Mouse (Mus musculus): ENCODE measurements around the gene Spats1. TPM values are rescaled to one million over a fixed set of nuclear protein-coding genes. Genes with fewer than 3 reads are reported as not detected.

Gene Spats1
- total and polyA plus RNA-seq, 3 experiments: 2.5 to 2.7 (median 2.5) TPM

- Histone ChIP-seq H3K27me3 (replicated peaks) (no peaks in the 10 kb centered on the region), H3K4me2 (ENCODE audit: insufficient read depth, low read depth, poor library complexity, severe bottlenecking) (no peak overlapping the region), H3K4me3 (replicated peaks in 1 of 3; ENCODE audit: low read depth in 2 of 3, low read length in 2 of 3, poor library complexity in 1 of 3) (no peak overlapping the region), H3K79me2 (replicated peaks; ENCODE audit: control insufficient read depth, extremely low read depth, insufficient read depth, poor library complexity, severe bottlenecking) (no peaks in the 10 kb centered on the region), H3K9me3 (replicated peaks; ENCODE audit: low read length) (no peaks in the 10 kb centered on the region), H3K27ac (ENCODE audit: insufficient read depth, low read depth) (no peak overlapping the region), H3K4me1 (ENCODE audit: control insufficient read depth in 1 of 2, insufficient read depth in 2 of 2) (peaks cover 2 to 10% of the 10 kb centered on the region in 2 experiments; a peak in 3 of 4 replicates), H3K36me3 (replicated peaks in 1 of 2; ENCODE audit: control insufficient read depth in 1 of 2, insufficient read depth in 1 of 2, low read length in 1 of 2) (peaks cover 41 to 77% of the 10 kb centered on the region in 2 experiments), H3K9ac (ENCODE audit: insufficient read depth, low read depth) (no peak overlapping the region)
- no peak for TF ChIP-seq TCF12 (IDR thresholded peaks at IDR 0.05; ENCODE audit: low read depth, low read length)
- no peak for TF ChIP-seq BHLHE40 (IDR thresholded peaks at IDR 0.05; ENCODE audit: low read depth, low read length)
- TF ChIP-seq ZC3H11A (IDR thresholded peaks at IDR 0.05; ENCODE audit: low read depth, low read length): no peak
- TF ChIP-seq JUND (conservative IDR thresholded peaks at IDR 0.05; ENCODE audit: low read depth, low read length): no peak
- TF ChIP-seq NRF1 (IDR thresholded peaks at IDR 0.05; ENCODE audit: low read depth, low read length): no peak
- TF ChIP-seq TBP (conservative IDR thresholded peaks at IDR 0.05; ENCODE audit: low read depth, low read length): no peak
- dilution Hi-C loops (cut with MboI; ENCODE audit: extremely low pct_ligation_motif_present, extremely low pct_unique_long_range_greater_than_20kb, low sequenced_read_pairs) (no loop called here), in situ Hi-C loops (cut with MboI; ENCODE audit: low pct_ligation_motif_present, low pct_unique_long_range_greater_than_20kb, low sequenced_read_pairs) (no loop called here)
- no peak for DNase-seq (ENCODE audit: extremely low read depth)
Measured at GRCm38 (mm10) chr17:45511757-45512156, 36.5 kb upstream of the Spats1 start.

GRCm38 (mm10) chr17:45510871-45511270 lies 35.7 kb upstream of the Spats1 start:
- DNase-seq (ENCODE audit: extremely low read depth): no peak
- no peaks in the 10 kb centered on the region for H3K9me3 ChIP-seq (replicated peaks; ENCODE audit: low read length)
- no peaks in the 10 kb centered on the region for H3K27me3 ChIP-seq (replicated peaks)
- peaks cover 2 to 16% of the 10 kb centered on the region in 2 experiments; a peak in 3 of 4 replicates for H3K4me1 ChIP-seq (ENCODE audit: control insufficient read depth in 1 of 2, insufficient read depth in 2 of 2)
- H3K4me3 ChIP-seq (replicated peaks in 1 of 3; ENCODE audit: low read depth in 2 of 3, low read length in 2 of 3, poor library complexity in 1 of 3): no peak overlapping the region
- no peaks in the 10 kb centered on the region for H3K79me2 ChIP-seq (replicated peaks; ENCODE audit: control insufficient read depth, extremely low read depth, insufficient read depth, poor library complexity, severe bottlenecking)
- dilution Hi-C loops (cut with MboI; ENCODE audit: extremely low pct_ligation_motif_present, extremely low pct_unique_long_range_greater_than_20kb, low sequenced_read_pairs) (no loop called here), in situ Hi-C loops (cut with MboI; ENCODE audit: low pct_ligation_motif_present, low pct_unique_long_range_greater_than_20kb, low sequenced_read_pairs) (no loop called here)
- no peak overlapping the region for H3K4me2 ChIP-seq (ENCODE audit: insufficient read depth, low read depth, poor library complexity, severe bottlenecking)
- no peak overlapping the region for H3K9ac ChIP-seq (ENCODE audit: insufficient read depth, low read depth)
- H3K36me3 ChIP-seq (replicated peaks in 1 of 2; ENCODE audit: control insufficient read depth in 1 of 2, insufficient read depth in 1 of 2, low read length in 1 of 2): peaks cover 33 to 68% of the 10 kb centered on the region in 2 experiments
- no peak overlapping the region for H3K27ac ChIP-seq (ENCODE audit: insufficient read depth, low read depth)
- TF ChIP-seq RAD21 (IDR thresholded peaks at IDR 0.05; ENCODE audit: low read depth, low read length) (no peak), MAZ (IDR thresholded peaks at IDR 0.05; ENCODE audit: low read depth, low read length) (no peak), JUND (conservative IDR thresholded peaks at IDR 0.05; ENCODE audit: low read depth, low read length) (no peak), SIN3A (IDR thresholded peaks at IDR 0.05; ENCODE audit: low read length) (no peak), BHLHE40 (IDR thresholded peaks at IDR 0.05; ENCODE audit: low read depth, low read length) (no peak), RCOR1 (conservative IDR thresholded peaks at IDR 0.05; ENCODE audit: low read depth, low read length) (no peak), JUN (IDR thresholded peaks at IDR 0.05; ENCODE audit: insufficient read depth, low read depth, low read length) (no peak), UBTF (IDR thresholded peaks at IDR 0.05; ENCODE audit: low read depth, low read length) (no peak), POLR2A (IDR thresholded peaks at IDR 0.05; ENCODE audit: low read depth, low read length) (no peak), MAX (IDR thresholded peaks at IDR 0.05; ENCODE audit: low read length) (no peak)

Data from CH12.LX (cell line).